Mouse (Mus musculus) left cerebral cortex, postnatal 10 days (tissue): ENCODE results near the gene Lgi4. TPM values are rescaled to one million over a fixed set of nuclear protein-coding genes. Genes with fewer than 3 reads are reported as not detected.

Experiments used
- DNase-seq, 2 experiments: peaks; one replicate each; pipeline ENCODE4 v3.0.0; 2021 to 2022; ENCODE audit warnings: low spot score in 2 of 2, mixed read lengths in 1 of 2; ENCODE audit errors: extremely low spot score in 1 of 2
- intact Hi-C: fragments of 180-260 bp; cut with DNase I; formaldehyde crosslinking; loops from one replicate; pipeline ENCODE4 v1.15.1; 2025
- total RNA-seq, 2 experiments: library from RNA; stranded (reverse); gene quantifications; 2 replicates each; pipeline ENCODE4 v1.2.3; 2021

The Lgi4 gene
- total RNA-seq, 2 experiments from 2014 or later, result 9.0 to 9.2 TPM

DNA sequence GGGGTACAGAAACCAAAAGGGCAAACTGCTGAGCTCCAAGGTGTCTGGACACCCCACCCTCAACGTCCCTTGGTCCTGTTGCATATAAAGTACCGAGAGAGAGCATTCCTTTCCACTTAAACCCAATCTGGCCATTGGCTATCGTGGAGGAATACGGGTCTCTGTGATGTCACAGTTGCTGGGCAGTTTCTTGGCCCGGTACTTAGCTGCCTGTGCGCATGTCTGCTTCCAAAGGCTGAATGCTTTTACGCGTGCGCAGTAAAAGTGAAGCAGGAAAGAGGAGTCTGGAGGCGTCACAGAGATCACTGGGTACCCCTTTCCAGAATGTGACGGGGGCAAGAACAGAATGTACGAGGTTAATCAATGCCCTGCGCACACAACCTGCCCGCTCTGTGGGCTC, 10.3 kb downstream of the Lgi4 start:
- DNase-seq, result no peak
- intact Hi-C loops, result no loop called here

DNA sequence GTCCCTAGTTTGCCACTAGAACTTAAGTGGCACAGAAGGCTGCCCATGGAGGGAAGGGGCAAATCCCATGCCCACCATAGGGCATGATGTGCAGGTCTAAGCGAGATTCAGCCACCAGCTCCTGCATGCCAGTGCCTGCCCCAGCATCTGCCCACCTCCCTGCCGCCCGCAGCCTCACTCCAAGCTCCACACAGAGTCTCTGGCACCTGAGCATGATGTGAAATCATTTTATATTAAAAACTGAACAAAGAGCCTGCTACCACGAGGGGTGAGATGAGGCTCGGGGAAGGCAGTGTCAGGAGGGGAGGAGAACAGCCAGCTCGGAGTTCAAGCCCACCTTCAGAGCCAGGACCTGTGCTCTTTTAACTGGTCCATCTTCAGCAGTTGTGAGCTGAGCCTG, 11.2 kb downstream of the Lgi4 start:
- intact Hi-C loops, result no loop called here
- DNase-seq, result no peak

DNA sequence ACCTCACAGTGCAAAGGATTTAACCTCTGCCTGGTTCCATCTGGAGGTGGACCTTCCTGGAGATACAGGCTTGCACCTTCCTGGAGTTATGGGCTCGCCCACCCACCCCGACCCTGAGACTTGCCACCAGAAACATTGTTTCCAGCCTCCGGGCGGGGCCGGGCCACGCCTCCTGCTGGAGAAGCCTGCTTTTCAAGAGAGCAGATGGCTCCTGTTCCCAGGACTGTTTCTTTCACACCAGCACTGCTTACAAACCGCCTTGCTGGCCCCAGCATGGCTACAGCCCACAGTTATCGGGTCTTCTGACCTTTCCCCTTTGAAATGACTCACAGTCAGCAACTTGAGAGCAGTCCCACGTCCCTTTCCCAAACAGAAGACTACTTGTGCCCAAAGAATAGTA, 13.2 kb downstream of the Lgi4 start:
- intact Hi-C loops, result no loop called here
- DNase-seq, result no peak

DNA sequence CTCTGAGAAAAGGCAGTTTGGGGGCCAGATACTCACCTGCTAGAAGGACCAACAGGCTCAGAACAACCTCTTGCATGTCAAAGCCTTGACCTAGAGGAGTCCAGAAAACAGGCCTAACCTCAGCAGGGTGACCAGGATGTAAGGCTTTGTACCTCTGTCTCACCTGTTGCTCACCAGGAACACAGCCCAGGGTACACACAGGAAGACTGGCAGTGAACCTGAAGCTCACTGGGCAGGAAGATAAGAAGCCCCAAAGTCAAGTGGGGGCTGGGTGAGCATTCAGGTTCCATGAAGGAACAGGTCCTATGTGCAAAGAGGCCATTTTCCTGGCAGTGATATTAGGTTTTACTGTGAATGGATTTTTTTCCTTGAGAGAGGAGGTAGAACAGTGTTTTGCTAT, 14.4 kb downstream of the Lgi4 start:
- intact Hi-C loops, result no loop called here
- DNase-seq, result no peak

DNA sequence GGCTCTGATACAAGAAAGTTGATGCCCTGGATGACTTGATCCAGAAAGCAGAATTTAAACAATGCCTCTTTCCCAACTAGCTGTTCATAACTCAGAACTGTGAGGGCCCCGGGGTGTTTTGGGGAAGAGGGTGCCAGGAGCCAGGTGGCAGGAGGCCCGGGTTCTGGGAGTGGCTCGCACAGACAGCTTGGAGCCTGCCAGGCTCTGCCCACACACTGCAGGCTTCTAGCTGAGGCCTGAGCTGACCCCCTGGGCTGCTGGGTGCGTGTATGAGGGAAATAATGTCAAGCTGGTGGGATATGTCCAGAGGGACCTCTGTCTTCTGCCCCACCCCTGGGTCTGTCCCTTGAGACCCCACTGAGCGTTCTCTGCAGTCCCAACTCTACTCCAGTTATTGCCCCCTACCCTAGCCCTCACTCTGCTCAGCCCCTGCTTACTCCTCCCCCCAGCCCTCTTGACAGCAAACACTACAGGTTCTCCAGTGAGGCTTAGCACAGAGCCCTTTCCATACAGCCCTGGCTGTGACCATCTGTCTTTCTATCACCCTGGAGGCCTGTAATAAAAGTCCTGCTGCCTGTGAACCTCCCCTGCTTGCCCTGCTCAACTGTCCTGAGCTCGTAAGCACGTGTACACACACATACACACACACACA, 15.0 kb downstream of the Lgi4 start:
- intact Hi-C loops, result no loop called here
- no peak for DNase-seq

DNA sequence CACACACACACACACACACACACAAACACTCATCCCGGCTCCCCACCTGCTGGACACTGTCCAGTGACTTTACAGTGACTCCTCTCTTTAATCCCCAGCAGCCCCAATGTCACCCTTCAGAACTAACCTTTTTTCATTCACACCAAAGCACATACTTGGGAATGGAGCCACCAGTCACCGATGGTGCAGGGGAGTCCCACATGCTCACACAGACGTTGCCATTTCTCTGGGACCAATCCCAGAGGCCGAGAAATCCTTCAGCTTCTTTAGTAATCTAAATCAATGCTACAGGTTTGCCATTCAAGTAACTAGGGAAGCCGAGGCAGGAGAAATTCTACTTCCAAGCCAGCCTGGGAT, 15.5 kb downstream of the Lgi4 start:
- DNase-seq, result no peak
- intact Hi-C loops, result no loop called here

DNA sequence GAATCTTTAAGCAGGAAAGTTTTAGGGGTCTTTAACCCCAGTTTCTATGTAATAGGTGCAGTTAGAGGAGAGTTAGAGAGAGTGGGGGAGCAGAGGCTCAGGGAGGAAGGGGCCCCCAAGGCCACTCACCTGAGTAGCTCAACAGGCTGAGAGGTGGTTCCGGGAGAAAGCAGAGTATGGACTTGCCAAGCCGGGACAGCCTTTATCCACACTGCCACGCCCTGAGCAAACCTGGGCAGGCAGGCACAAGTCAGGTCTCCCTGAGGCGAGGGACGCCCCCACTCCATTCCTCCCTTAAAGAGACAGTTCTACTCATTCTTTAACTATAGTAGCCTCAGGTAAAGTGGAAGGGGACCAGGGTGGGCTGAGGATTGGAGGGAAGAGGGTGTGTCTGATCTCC, 17.4 kb downstream of the Lgi4 start, which contains the start of gene Fxyd3:
Fxyd3 (minus strand) TSS at position 213 of the 400 bp plus-strand sequence.
- DNase-seq, result no peak
- intact Hi-C loops, result no loop called here

DNA sequence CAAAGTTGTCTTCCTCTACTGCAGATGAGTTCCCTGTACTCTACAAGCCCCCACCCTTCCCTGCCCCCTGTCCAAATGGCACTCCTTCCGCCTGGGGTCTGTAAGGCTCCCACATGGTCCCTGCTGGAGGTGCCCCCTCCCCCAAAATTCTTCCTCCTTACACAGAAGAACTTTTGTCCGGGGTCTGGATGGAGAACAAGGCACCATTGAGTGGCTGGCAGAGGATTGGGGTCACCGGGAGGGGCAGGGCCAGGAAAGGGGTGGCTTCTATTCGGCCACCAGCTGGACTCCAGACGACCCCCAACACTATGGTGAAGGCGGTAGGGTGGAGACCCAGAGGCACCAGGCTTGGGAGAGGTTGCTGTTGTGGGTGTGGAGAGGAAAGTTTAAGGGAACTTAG, 18.3 kb downstream of the Lgi4 start:
- DNase-seq, result peak; percentile 49 to 70
- intact Hi-C loops, result no loop called here

DNA sequence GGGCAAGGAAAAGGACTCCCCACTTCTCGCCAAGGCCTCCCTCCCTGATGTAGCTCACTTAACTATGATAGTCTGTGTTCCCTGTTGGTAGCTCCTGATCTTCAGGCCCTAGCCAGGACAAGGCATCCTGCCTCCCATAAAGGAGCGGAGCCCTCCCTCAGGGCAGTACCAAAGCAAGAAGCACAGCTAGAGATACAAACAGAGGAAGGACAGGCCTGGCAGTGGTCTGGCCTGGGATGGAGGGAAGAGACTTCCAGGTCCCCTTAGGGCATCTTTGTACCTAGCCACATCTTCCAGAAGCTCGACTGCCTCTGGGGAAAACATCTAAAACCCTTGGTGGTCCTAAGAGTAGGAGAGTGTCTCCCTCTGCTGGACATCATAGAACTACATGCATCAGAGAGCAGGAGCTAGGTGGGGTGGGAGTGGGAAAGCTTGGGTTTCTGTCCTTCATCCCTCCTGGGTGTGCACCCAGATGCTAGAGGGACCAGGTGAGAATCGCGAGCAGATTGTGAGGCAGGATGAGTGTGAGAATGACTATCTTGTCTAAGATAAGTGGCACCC, 18.8 kb downstream of the Lgi4 start:
- intact Hi-C loops, result no loop called here

DNA sequence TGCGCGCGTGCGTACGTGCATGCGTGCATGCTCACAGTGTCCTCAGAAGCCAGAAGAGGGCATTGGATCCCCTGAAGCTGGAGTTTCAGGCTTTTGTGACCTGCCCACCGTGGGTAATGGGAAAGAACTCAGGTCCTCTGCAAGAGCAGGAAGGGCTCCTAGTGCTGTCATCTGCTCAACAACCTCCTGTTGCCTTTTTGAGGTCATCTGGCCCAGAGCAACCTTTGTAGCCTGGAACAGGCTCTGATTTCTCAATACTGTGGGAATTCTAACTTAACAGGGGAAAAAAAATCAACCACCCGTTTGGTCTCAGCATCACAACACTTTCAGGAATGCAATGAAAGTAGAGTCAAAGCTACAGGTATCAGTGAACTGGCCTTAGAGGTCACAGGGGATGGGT, 20.5 kb downstream of the Lgi4 start:
- DNase-seq, result no peak
- intact Hi-C loops, result no loop called here

More for the DNA sequence above, 18.8 kb downstream of the Lgi4 start:
- DNase-seq, result peak; percentile 65 to 72

DNA sequence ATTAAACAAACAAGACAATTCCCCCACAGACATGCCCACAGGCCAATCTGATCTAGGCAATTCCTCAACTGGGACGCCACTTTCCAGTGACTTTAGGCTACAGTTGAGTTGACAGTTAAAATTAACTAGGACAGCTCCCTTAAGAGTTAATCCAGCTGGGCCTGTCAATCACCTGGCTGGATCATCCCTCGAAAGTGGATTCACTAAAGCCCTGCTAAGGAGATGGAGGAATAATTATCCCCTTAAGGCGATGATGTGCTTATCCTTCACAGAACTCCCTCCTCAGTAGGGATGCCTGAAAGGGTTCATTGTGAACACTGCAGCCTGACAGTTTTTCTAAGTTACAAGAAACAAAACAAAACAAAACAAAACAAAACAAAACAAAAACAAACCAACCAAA, 21.5 kb downstream of the Lgi4 start:
- DNase-seq, result no peak
- intact Hi-C loops, result no loop called here

DNA sequence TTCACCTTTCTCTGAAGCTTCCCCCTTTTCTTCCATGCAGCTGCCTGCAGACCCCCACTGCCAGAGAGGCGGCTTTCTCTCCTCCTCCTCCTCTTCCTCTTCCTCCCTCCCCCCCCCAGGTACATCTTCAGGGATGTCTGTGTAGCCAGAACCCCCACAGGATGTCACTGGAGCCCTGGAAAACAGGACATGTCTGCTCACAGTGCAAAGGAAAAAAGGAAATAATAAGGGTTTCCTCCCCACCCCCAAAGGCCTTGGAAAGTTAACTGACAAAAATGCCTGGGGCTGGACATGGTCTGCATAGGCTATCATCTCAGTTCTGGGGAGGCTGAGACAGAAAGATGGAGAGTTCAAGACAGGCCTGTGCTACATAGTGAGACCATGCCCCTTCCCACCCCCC, 22.0 kb downstream of the Lgi4 start:
- no peak for DNase-seq
- intact Hi-C loops, result no loop called here

DNA sequence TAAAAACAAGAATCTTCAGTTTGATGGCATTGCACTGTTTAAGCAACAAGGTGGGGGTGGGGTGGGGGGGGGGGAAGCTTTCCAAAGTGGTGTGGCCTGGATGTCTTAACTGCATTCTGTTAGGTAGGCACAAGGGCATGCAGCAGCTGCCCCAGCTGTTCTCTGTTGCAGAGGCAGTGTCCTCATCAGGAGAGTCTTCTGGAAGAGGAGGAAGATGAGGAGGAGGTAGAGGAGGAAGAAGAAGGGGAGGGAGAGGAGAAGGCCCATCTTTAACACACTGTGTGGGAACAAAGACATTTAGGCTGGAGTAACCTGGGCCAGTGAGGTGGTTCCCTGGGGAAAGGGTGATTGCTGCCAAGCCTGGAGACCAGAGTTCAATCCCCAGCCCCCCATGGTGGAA, 23.0 kb downstream of the Lgi4 start:
- intact Hi-C loops, result no loop called here
- DNase-seq, result no peak

DNA sequence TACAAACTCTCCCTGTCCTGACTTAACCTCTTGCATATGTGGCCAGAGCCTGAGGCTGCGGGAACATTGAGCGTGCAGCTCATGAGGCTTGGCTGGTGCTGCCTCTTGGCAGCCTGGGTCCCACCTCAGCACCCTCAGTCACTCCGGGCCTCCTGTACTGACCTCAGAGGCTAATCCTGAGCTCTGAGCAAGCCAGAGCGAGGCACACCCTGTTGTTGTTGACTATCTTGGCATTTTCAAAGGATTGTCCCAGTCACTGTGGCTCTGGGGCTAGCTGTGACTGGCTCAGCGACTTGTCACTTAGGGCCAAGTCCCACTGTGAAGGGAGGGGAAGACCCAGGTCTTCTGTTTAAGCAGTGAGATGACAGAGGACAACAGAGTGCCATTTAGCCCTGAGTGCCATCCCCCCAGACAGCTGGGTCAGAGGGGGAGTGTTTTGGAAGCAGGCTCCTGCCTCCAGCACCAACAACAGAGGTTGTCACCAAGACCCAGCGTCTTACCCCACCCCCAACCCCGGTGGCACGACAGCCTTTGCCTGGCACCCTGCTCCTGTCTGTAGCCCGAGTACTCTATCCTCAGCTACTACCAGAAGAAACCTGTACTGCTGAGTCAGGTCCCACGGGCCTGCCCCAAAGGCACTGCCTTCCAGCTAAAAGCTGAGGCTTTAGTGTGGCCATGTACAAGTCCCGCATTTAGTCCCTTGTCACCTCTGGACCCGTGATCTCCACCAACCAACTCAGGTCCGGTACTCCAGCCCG, 23.9 kb downstream of the Lgi4 start:
- peak in 1 of 2 experiments; percentile 68 for DNase-seq
- intact Hi-C loops, result no loop called here

DNA sequence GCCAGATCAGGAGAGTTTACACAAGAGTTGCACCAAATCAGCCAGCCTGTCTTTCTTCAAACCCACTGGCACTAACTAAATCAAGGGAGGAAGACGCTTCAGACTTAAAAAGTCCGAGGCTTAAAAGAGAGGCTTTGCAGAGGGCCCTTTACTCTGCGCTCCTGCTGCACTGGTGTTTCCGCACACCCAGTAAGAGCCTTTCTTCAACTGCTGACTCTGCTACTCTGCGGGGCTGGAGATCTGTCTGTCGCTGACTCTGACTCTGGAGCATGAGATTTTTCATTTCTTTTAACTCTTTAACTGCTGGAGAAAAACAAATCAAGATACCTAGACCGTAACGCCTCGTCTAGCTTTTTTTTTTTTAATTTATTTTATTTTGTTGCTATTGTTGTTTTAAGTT, 25.0 kb downstream of the Lgi4 start:
- intact Hi-C loops, result no loop called here
- DNase-seq, result no peak

DNA sequence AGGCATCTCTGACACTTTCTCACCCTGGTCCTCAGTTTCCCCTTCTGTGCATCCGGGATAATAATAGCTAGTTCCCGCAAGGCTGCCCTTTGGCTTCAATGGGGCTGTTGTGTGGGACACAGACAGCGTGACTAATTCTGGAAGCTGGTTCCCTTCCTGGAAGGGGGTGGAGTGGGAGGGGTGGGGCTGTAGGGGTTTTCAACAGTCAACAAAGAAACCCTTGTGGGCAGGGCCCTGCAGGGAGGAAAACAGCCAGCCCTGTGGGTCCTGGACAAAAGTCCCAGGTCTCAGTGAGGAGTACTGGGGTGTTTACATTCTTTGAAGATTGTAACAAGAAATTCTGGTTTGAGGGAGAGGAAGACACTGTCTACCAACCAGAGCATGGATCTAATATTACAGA, 26.0 kb downstream of the Lgi4 start:
- DNase-seq, result peak in 1 of 2 experiments; percentile 64
- intact Hi-C loops, result no loop called here

DNA sequence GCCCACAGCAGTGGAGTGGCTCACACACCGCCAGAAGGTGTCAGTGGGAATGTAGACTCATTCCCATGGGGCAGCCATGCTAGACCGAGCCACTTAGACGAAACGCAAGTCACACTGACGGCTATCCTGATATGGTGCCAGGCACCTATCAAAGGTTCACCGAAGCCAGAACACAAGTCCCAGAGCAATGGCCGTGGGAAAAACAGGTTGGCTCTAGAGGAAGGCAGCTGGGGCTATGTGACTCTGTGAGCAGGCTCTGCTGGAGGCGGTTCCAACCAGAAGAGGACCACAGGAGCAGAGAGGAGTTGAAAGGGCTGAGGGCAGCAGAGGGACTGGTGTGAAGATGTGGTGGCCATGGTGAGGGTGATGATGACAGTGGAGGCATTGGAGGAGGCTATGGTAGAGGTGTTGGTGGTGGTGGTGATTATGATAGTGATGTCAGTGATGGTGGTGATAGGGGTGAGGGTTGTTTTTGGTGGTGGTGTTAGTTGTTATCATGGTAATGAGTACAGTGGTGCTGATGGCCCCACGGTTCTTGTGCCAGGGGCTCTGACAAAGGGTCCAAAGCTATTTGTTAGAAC, 27.1 kb downstream of the Lgi4 start:
- intact Hi-C loops, result no loop called here
- DNase-seq, result no peak

DNA sequence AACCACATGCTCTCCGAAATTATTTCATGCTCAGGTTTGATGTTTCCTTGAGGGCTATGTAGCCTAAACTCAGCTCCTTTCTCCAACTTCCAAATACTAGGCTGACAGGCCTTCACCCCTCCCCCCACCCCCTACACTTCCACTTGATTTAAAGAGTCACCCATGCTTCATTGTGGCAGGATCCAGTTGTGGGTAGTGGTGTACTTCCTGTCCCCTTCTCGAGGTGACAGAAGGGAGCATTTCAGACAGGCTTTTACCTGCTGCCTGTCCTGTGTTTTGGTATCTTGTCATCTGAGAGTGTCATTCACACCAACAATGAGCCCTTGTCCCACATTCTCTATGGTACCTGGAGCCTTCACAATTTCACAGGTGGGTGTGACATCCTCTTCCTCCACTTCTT, 28.1 kb downstream of the Lgi4 start:
- no peak for DNase-seq
- intact Hi-C loops, result no loop called here

DNA sequence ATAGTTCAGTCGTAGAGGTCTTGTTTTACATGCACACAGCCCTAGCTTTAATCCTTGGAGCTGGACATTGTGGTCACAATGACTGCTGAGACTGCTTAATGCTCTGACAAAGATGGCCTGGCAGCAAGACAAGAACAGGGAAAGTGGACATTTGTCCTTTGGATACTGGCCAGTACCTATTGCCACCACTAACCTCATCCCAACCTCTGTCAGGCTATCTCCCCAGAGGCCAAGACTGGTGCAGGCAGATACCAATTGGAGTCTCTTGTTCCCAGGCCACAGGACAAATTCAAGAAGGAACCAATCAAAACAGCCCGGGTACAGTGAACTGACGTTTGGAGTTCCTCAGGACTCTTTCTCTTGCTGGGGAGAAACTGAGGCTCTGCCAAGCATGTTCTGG, 29.1 kb downstream of the Lgi4 start:
- DNase-seq, result no peak
- intact Hi-C loops, result no loop called here

DNA sequence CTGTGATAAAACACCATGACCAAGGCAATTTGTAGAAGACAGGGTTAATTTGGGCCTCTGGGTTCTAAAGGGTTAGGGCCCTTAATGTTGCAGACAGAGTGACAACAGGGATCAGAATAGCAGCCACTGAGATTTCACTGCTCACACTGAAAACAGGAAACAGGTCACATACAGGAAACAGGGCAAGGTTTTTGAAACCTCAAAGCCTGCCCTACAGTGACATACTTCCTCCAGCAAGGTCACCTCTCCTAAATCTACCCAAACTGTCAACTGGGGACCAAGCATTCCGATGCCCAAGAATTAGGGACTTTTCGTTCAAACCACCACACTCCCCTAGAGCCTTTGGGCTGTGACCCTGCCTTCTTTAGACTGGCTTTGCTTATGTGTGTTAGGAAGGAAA, 30.6 kb downstream of the Lgi4 start:
- intact Hi-C loops, result no loop called here
- no peak for DNase-seq
